Mouse (Mus musculus) cerebellum, adult 9-11 months (tissue): ENCODE measurements around the gene Foxf1.

ENCODE experiments used
- DNase-seq: peaks from one replicate; pipeline ENCODE4 v3.0.0; 2022

The Foxf1 gene

DNA sequence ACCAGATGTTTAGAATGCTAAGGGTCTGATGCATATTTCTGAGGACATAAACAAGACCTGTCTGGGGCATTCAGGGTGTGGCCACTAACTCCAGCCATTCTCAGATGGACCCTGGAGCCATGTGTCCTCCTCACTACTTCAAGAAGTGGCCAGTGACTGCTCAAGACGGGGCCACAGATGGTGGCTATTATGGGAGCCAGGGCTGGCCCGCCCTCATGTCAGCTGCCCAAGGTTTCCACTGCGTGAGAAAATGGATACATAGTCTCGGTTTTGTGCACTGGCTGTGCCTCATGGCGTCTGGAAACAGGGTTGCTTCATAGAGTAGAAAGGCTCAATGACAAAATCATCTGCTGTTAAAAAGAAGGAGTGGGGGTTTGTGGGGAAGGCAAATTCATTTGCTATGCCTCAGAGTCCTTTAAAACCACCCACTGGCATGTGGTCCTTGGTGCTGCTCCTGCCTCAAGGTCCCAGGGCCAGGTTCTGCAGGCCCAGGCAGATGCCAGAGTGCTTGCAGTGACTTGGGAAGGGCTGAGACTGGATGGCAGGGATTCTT, 48.9 kb downstream of the Foxf1 start:
- DNase-seq: no peak

DNA sequence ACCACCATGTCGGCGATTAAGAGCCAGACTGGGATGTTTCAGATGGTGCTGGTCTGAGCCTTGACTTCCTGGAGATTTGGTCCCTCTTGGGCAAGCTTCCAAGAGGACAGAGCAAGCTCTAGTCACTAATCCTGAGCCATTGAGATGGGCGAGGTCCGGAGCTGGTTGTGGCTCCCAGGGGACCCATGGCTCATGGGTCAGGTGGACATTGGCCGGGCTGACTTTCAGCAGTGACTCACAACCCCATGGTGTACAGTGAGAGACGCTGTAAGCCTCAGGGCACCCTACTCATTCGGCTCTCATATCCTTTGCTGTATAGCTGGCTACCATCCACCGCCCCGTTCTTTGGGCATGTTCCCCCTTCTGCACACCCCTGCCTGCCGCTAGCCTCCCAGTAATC, 49.9 kb downstream of the Foxf1 start:
- no peak for DNase-seq

DNA sequence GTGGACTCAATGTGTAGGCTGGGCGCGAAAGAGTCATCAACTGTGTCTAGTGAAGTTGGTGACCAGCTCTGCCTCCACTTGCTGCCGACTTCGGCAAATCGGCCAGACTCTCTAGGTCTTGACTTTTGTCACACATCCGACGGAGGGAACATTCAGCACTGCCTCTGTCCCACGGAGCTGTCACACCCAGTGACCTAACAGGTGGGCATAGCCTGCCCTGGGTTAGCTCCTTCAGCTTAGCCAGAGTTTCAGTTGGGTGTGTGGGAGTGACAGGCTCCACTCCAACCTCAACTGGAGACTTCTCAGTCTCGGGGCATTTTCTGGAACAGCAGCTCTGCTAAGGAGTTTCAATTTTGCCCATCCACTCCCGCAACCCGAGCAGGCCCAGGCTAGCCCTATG, 50.3 kb downstream of the Foxf1 start:
- no peak for DNase-seq

DNA sequence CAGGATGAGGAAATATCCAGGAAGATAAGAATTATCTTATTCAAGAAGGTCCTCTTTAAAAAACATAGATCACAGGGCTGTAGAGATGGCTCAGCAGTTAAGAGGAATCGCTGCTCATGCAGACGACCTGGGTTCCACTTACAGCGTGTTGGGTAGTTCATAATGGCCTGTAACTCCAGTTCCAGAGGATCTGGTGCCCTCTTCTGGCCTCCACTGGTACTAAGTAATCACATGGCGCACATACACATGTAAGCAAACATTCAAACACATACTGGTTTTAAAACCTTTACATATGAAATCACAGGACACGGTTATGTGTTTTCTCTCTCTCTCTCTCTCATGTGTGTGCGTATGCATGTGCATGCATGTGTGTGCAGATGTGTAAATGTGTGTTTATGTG, 52.7 kb downstream of the Foxf1 start:
- DNase-seq: no peak
